Mouse (Mus musculus) G1E-ER4 (cell line): ENCODE data around the gene Ramac. TPM values are rescaled to one million over a fixed set of nuclear protein-coding genes. Genes with fewer than 3 reads are reported as not detected.

Experiments used
- GATA1 ChIP-seq: IDR thresholded peaks from one replicate; pipeline ENCODE4 v1.8.0; 2012; ENCODE audit warnings: low read length, inconsistent platforms
- polyA plus RNA-seq: library from polyadenylated mRNA; stranded (reverse); fragments of >175 nt; gene quantifications from 2 replicates; pipeline ENCODE4 v1.2.3, GENCODE M21; 2012

Ramac gene
- polyA plus RNA-seq, 1 experiment = 33.8 TPM

DNA sequence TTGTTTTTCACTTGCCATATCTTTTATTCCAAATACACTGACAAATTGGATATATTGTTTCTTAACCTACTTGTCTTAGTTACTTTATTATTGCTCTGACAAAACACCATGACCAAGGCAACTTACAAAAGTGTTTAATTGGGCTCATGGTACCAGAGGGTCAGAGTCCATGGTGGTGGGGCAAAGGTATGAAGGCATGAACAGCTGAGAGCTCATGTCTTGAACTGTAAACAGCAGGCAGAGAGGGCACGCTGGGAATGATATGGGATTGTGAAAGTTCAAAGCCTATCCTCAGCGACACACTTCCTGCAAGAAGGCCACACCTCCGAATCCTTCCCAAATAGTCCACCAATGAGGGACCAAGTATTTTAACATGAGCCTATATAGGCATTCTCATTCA lies 14.8 kb upstream of the Ramac start:
- no peak for TF ChIP-seq GATA1

DNA sequence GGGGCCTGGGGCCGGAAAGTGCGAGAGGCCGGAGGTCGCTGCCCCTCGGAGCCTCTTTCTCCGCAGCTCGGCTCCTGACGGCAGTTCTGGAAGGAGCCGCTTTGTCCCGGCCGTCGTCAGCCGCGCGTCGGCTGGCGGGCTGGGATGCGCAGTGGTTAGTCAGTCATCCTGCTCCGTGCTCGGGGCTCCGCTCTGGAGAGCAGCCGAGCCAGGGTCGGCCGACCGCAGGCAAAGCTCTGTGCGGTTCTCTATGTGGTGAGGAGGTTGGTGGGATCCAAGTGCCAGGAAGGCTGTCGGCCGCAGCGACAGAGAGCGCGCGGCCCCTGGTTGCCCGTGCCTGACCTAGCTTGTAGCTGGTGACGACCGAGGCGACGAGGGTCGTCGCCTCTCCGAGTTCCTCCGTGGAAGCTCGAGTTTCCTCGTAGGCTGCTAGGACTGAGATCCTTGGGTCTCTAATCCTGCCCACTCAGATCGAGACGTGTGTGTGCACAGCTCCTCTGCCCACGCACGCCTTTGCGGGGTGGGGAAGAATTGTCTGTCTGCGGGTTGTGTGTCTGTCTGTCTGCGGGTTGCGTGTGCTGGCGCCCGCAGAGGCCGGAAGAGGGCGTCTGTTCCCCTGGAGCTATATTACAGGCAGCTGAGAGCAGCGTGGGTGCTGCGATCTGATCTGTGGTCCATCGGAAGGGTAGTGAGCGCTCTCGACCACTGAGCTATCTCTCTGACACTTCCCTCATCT lies 553 bp downstream of the Ramac start:
- TF ChIP-seq GATA1 = no peak

DNA sequence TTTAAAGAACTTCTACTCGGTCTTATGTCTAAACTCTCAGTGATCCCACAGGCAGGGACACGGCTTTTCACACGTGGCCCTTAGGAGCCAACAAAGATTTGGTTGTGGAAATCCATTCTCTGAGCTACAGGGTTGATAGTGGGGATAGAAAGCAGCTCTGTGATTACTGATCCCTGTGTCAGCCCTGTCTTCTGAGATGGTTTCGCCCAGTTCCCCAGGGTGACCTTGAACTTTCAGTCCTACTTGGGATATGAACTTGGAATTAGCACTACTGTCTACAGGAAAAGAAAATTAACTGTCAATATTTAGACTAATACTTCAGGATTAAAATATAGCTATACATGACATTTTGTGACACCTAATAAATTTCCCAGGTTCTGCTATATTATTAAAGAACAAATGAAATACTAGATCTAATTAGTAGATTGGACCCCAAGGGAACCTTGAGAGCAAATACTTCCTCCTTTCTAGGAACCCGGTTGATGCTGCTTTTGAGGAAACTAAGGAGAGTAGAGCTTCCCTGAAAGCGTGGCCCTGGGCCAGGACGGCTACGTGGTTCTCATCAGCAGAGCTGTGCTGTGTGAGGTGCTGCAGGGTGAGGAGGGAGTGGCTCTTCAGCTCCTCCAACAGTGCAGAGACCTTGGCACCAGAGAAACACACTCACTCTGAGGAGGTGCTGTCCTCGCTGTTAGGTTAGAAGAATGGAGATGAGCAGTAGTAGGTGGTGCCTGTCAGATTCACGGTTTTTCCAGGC lies 10.2 kb downstream of the Ramac start:
- no peak for TF ChIP-seq GATA1

DNA sequence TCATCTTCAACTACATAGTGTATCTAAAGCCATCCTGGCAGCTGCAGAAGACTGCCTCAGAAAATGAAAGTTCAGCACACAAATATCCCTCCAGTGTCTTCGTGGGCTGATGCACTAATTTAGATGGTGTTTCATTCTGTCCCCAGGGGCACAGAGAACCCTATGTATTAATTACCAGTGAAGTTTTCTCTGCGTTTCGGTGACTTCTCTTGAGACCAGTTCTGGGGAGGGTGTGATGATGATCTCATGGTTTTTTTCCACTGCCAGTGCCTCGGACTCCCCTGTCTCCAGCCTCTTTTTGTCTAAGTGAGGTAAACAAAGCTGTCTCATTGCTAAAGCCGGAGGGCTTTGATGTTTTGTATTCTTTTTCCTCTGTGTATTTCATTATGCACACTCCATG lies 12.6 kb downstream of the Ramac start:
- no peak for TF ChIP-seq GATA1

DNA sequence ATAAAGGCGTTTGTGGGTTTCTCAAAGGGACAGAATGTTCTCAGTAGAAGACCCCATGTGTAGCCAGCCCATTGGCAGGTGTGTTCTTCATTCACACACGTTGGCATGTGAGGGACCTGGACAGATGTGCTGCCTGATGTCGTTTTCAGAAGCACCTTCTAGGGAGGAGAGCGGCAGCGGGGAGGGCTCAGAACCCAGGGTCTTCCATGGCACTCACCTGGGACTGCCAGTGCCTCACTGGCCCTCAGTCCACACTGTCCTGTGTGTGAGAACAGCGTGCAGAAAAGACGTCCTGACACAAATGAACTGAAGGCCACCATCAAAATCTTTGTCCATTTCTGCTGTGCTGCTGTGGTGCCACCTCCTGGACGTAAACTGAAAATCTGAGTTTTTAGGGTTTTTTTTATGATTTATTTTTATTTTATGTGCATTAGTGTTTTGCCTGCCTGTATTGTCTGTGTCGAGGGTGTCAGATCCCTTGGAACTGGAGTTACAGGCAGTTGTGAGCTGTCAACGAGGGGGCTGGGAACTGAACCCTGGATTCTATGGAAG lies 15.0 kb downstream of the Ramac start:
- TF ChIP-seq GATA1 = no peak

DNA sequence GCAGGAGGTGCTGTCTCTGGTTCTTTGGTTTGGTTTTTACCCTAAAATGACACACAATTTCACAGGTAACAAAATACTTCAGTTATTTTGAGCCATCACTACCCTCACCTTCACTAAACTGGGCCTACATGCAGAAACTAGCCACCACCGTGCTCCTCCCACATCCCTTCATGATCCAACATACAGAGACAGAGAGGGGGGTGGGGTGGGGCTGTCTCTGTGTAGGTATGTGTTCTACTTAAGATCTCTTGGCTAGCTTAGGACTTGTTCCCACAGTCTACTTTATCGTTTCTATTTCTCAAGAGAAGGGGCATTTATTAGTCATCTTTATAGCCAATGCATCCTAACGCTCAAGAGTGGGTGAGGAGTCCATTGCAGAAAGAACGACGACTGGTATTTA lies 25.8 kb downstream of the Ramac start:
- no peak for TF ChIP-seq GATA1

DNA sequence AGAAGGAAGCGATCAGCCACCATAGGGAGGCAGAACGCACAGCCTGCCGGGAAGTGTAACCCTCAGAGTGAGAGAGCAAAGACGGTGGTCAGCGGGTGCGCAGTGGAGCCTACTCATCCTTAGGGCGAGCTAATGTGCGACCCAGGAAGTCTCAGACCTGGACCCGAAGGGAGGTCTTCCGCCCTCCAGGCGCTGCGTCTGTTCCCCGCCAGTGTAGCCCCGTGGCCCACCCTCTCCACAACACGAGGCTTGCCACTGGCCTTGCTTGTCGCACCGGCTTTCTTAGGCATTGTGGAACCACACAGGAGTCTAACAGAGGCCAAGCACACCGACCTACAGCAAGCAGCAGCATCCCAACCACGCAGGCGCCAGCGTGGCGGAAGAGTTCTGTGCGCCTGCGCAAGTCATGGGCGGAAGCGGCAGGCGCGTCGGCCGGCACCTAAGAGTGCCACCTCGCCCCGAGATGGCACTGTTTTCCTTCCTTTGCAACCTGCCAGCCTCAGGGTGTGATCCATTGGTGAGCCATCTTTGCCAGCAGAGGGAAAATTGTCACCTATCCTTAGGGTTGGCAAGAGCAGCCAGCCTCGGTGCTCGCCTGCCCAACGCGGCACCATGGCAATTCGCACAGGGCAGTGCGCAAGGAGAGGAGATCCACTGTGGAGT lies 26.5 kb downstream of the Ramac start, which contains the start of gene 3110040N11Rik:
Gene 3110040N11Rik (minus strand): TSS at position 384 of the 663 bp plus-strand sequence.
- TF ChIP-seq GATA1 = no peak

DNA sequence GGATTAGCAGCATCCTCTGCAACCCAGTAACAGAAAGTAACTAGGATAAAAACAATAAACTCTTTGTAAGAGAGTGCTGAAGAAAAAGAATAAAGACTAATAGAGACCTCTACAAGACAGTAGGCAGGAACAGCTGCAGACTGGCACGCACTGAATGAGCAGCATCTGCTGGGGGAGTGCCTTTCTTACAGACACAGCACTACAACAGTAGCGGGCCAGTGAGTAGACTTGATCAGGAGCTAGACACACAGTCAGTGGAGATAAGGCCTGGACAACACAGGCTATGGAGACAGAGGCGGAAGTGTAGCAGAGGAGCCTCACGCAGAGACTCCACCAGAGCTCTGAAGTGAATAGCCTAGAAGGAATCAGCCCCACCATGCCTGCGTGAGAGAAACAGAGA lies 43.3 kb downstream of the Ramac start:
- TF ChIP-seq GATA1 = no peak

Other genes with a start within 250 kb of the Ramac start
- not detected in 2 replicates for gene Fsd2, start 196.0 kb upstream of the Ramac start, polyA plus RNA-seq
- 30.4 and 33.1 TPM in 2 replicates for gene Whamm, start 191.7 kb upstream of the Ramac start, polyA plus RNA-seq
- gene Homer2, start 55.4 kb upstream of the Ramac start, polyA plus RNA-seq = 44.8 and 58.1 TPM in 2 replicates
- 26.0 and 35.6 TPM in 2 replicates for gene 3110040N11Rik, start 26.6 kb downstream of the Ramac start, polyA plus RNA-seq
- gene Btbd1, start 66.5 kb downstream of the Ramac start, polyA plus RNA-seq = 22.0 and 34.1 TPM in 2 replicates
- gene Gm10160, start 92.9 kb downstream of the Ramac start, polyA plus RNA-seq = not detected in 2 replicates
- gene Tm6sf1, start 96.1 kb downstream of the Ramac start, polyA plus RNA-seq = 0.02 TPM in 1 of 2 replicates, not detected in the other
- gene Hdgfl3, start 171.5 kb downstream of the Ramac start, polyA plus RNA-seq = not detected in 2 replicates
- gene Bnc1, start 229.4 kb downstream of the Ramac start, polyA plus RNA-seq = not detected in 2 replicates